Mouse (Mus musculus): ENCODE measurements at regions not wholly inside any gene's neighbourhood (a gene's known extent, or its start where the extent isn't known, plus 50 kb on each side); places are given as distances from the start of the nearest gene placed in this dataset.

DNA sequence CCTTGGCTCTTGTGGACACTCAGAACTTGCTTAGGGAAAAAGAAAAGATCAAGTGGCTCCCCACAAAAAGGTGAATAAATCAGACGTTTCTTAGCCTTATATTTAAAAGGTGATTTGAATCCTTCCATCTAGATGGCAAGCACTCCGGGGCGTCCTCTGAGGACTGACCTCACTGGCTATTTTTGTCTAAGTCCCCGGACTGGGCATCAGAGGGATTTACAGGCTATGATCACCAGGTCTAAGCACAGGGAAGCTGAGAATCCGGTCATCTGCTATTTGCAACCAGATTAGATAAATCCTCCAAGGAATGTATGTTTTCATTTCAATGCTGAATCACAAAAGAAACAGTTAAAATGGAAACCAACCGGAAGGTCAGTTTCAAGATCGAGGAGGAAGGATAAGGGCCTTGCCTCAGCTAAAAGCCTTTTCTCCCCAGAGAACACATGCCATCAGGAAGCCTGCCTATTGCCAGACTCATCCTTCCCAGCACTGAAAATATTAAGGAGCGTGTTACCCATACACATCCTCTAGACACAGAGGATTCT lies 342.1 kb downstream of the Lpin1 start:
- DNase-seq, result no peak

DNA sequence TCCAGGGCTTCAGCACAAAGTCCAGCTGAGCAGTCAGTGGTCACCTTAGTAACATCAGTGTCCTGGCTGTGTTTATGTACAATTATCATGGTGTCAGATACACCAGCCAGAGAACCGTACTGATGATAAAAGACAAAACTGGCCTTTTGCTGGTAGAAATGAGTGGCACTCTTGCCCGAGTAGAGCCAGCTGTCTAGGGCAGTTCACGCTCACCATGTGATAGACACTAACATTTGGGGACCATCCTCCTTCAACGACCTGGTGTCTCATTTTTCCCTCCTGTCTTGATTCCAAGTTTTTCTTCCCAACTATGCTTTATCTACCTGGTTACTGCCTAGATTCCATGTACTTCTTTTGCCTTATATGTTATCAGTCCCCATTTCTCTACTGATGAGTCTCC lies 349.3 kb downstream of the Lpin1 start:
- DNase-seq, result no peak

DNA sequence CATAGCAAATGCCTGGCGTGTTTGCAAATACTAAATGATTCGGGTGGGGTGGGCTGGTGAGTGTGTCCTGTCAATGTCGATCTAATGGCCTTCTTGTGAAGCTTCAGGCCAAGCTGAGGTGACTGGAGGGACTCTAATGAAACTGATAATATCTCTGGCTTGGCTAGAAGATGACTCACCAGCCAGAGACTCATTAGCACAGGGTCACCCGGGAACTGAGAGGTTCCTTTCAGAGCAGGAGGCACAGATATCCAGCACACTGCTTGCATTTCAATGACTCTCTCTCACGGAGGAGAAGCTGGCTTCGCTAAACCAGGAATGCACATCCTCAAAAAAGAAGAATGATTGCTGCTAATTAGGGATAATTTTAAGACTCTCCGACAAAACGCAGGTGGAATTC lies 349.8 kb downstream of the Lpin1 start:
- no peak for DNase-seq

DNA sequence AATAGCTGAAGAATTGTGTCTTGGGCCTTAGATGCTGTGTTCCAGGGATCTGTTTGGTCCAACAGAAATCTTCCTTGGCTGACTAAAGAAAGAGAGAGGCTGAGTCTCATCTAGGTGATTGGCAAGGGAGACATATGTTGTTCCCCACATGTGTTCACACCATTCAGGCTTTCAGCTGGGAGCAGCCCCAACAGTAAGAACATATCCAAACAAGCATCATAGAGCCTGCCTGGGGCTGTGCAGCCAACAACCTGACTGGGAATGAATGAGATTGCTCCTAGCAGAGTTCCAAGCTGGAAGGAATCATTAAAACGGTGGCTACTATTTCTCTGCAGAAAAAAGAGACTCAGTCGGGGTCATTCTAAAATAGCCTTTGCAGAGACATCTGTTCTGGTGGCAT lies 350.3 kb downstream of the Lpin1 start:
- DNase-seq, result no peak

GRCm38 (mm10) chr12:16250621-16251020 lies 360.1 kb downstream of the Lpin1 start:
- DNase-seq, result no peak

DNA sequence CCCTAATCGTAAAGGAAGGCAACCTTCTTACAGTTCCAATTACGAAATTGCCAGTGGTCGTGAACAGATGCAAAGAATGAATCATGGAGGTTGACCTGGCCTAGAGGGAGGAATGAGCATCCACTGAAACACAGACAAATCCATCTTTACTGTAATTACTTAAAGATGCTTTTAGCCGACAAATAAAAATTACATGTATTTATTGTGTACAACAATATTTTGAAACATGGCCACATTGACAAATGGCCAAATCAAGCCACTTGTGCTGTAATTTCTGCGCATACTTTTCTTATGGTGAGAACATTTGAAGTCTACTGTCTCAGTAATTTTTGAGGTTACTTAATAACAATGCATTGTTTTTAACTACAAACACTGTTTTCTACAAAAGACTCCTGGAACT lies 360.7 kb downstream of the Lpin1 start:
- no peak for DNase-seq

GRCm38 (mm10) chr12:16239792-16240191 lies 371.0 kb downstream of the Lpin1 start:
- no peak for DNase-seq

- peak; percentile 59 to 68 for DNase-seq
Measured at GRCm38 (mm10) chr12:16237498-16237897, 373.3 kb downstream of the Lpin1 start.

DNA sequence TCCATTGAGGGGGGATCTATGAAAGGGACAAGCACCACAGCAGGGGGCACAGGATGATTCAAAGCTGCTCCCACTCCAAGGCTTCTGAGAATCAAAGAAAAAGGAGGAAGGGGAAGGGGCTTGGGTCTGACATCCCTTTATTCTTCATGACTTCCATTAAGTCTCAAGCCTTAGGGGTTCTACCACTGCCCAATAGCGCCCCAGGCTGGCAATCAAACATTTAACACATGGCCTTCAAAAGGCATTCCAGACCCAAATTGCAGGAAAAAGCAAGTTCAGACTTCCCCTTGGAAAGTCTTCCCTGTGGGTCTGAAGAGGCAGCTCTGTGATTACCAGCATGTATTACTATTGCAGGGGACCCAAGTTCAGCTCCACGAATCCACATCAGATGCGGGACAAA lies 377.2 kb downstream of the Lpin1 start:
- no peak for DNase-seq

DNA sequence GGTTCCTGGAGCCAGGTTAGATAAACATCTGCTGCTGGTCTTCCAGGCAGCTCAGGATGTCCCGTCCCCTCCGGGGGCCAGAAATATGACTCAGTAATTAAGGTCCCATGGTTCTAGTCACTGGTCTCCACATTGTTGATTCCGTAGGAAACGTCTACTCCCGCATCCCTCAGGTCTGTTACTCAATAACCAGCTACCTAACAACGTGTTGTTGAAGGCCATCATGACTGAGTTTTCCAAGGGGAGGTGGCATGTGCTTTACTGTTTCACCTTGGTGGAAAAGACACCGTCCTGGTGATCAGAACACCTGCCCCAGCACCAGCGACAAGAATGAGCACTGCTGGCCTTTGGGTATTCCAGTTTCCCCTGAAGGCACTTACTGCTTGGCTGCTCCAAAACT lies 377.9 kb downstream of the Lpin1 start:
- no peak for DNase-seq

- peak; percentile 3 to 9 for DNase-seq
Measured at GRCm38 (mm10) chr12:16232051-16232450, 378.7 kb downstream of the Lpin1 start.

GRCm38 (mm10) chr12:16231093-16231492 lies 379.7 kb downstream of the Lpin1 start:
- no peak for DNase-seq

DNA sequence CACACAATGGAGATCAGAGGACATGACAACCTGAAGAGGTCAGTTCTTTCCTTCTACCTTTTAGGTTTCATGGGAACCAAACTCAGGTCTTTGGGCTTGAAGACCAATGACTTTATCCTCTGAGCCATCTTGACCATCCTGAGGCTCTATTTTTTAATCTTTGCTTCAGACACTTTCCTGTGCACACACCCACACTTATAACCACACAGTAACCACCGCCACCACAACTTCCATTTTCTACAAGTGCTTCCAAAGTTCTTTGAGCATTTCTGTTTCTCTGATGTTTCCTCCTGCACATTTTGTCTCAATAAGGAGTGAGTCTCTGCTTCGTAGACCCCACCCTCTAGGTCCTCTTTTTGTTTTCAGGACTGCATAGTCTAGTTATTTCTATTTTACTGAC lies 385.3 kb downstream of the Lpin1 start:
- DNase-seq, result no peak

GRCm38 (mm10) chr12:16222836-16223450 lies 387.8 kb downstream of the Lpin1 start:
- DNase-seq, result peak; percentile 34 to 35

DNA sequence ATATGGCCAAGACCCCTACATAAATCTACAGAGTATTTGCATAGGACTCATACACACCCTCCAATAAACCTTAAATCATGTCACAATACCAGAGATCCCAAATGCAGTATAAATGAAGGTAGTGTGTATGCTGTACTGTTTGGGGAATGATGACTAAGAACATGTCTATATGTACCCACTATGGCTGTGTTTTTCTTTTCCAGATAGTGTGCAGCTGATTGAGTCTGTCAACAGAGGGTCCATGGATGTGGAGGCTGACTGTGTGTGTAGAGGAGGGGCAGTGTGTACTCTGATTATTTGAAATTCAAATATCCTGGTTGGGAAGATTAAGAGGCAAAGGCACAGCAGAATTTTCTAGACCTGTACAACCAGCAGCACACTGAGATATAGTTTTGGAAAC lies 388.6 kb downstream of the Lpin1 start:
- DNase-seq, result no peak

GRCm38 (mm10) chr12:16221142-16221541 lies 389.6 kb downstream of the Lpin1 start:
- DNase-seq, result no peak

- DNase-seq, result no peak
Measured at GRCm38 (mm10) chr12:16220561-16220960, 390.2 kb downstream of the Lpin1 start.

DNA sequence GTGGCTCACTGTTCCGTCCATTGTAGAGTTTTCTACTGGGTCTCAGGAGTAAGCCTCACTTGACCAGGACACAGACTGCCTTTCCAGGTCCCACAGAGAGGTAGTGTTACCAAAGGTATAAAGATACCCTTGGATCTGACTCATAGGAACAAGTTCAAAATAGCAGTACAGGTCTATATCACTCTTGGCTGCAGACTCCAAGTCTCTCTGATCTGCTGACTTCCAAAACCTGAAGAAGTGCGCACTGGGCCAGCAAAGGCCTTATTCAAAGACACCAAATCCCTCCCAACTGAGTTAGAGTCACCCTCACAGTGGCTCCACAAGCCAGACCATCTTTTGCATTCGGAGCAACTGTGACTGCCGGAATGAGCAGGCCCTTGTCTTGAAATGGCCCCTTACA lies 391.9 kb downstream of the Lpin1 start:
- DNase-seq, result no peak

- no peak for DNase-seq
Measured at GRCm38 (mm10) chr12:16210553-16210952, 393.8 kb upstream of the Trib2 start.

- DNase-seq, result no peak
Measured at GRCm38 (mm10) chr12:16210111-16210510, 393.4 kb upstream of the Trib2 start.

GRCm38 (mm10) chr12:16204941-16205340 lies 388.2 kb upstream of the Trib2 start:
- no peak for DNase-seq

- DNase-seq, result no peak
Measured at GRCm38 (mm10) chr12:16196917-16197316, 380.2 kb upstream of the Trib2 start.

GRCm38 (mm10) chr12:16191803-16192389 lies 375.2 kb upstream of the Trib2 start:
- no peak for DNase-seq

GRCm38 (mm10) chr12:16190706-16191105 lies 374.0 kb upstream of the Trib2 start:
- no peak for DNase-seq

- no peak for DNase-seq
Measured at GRCm38 (mm10) chr12:16189441-16189840, 372.7 kb upstream of the Trib2 start.
